Mouse (Mus musculus) G1E (cell line): ENCODE measurements around the gene F5.

ENCODE experiments used
- CTCF ChIP-seq: IDR thresholded peaks from 2 replicates; pipeline ENCODE4 v1.5.1; 2012; ENCODE audit warnings: low read depth, low read length, inconsistent platforms, mixed read lengths
- GATA1 ChIP-seq: IDR thresholded peaks from 2 replicates; pipeline ENCODE4 v1.6.1; 2012; ENCODE audit warnings: borderline replicate concordance, low read length, inconsistent platforms, mixed read lengths
- GATA2 ChIP-seq: IDR thresholded peaks from 2 replicates; pipeline ENCODE4 v1.6.1; 2012; ENCODE audit warnings: low read depth, low read length, inconsistent platforms, borderline replicate concordance
- POLR2AphosphoS5 ChIP-seq: IDR thresholded peaks from 2 replicates; pipeline ENCODE4 v1.6.1; 2012; ENCODE audit warnings: low read depth, low read length, inconsistent platforms; ENCODE audit not compliant: insufficient replicate concordance
- TAL1 ChIP-seq: conservative IDR thresholded peaks from 2 replicates; pipeline ENCODE4 v1.6.1; 2012; ENCODE audit warnings: low read depth, low read length, inconsistent platforms, mixed read lengths

- TF ChIP-seq CTCF: no peak
- TF ChIP-seq TAL1: no peak
- TF ChIP-seq GATA1: no peak
- TF ChIP-seq POLR2AphosphoS5: no peak
- no peak for TF ChIP-seq GATA2
These were observed 36.6 kb upstream of the F5 start, which contains the start of gene Selp for GRCm38 (mm10) chr1:164114947-164115493.
